Mouse (Mus musculus) forebrain, embryonic 13.5 days (tissue): ENCODE measurements around the gene Gm20388. TPM values are rescaled to one million over a fixed set of nuclear protein-coding genes. Genes with fewer than 3 reads are reported as not detected.
A peak's percentile ranks its signal among the peaks of the same experiment; 100 is the strongest.

Experiments
- ATAC-seq: fragments of 200-750 bp; cut with Nextera tagmentation; 2 replicates; pipeline ENCODE4 v1.8.0; 2017
- H3K27ac ChIP-seq: fragments of 300-500 bp; sonication (generic); 2 replicates; pipeline ENCODE4 v1.5.1; 2015; ENCODE audit warnings: inconsistent platforms, mild to moderate bottlenecking, moderate library complexity
- H3K27me3 ChIP-seq: fragments of 300-500 bp; sonication (generic); 2 replicates; pipeline ENCODE4 v1.6.1; 2015; ENCODE audit warnings: mild to moderate bottlenecking, inconsistent platforms
- H3K36me3 ChIP-seq: fragments of 300-500 bp; sonication (generic); 2 replicates; pipeline ENCODE4 v1.6.1; 2015; ENCODE audit warnings: mild to moderate bottlenecking, inconsistent platforms; ENCODE audit not compliant: poor library complexity, severe bottlenecking
- H3K4me1 ChIP-seq: fragments of 300-500 bp; sonication (generic); 2 replicates; pipeline ENCODE4 v1.6.1; 2015; ENCODE audit warnings: inconsistent platforms
- H3K4me2 ChIP-seq: fragments of 300-500 bp; sonication (generic); 2 replicates; pipeline ENCODE4 v1.6.1; 2015; ENCODE audit warnings: inconsistent platforms, mild to moderate bottlenecking, moderate library complexity
- H3K4me3 ChIP-seq: fragments of 300-500 bp; sonication (generic); 2 replicates; pipeline ENCODE4 v1.5.1; 2015; ENCODE audit warnings: mild to moderate bottlenecking, inconsistent platforms
- H3K9ac ChIP-seq: fragments of 300-500 bp; sonication (generic); 2 replicates; pipeline ENCODE4 v1.6.1; 2015; ENCODE audit warnings: mild to moderate bottlenecking, inconsistent platforms
- H3K9me3 ChIP-seq: fragments of 300-500 bp; sonication (generic); replicated peaks from 2 replicates; pipeline ENCODE4 v1.6.1; 2016; ENCODE audit warnings: inconsistent platforms
- WGBS: fragments of 180-500 bp; shearing (Covaris S2); methylation state at CpG from one replicate; pipeline ENCODE4 v1.1.7; 2015; 5-methylcytosine and 5-hydroxymethylcytosine counted together
- polyA plus RNA-seq: library from polyadenylated mRNA; unstranded; fragments of >200 nt; fragmentation: Nextera tagmentation; extraction: Ambion mirVana; gene quantifications from 2 replicates; pipeline ENCODE4 v1.2.1, GENCODE M21; 2015

The Gm20388 gene
- polyA plus RNA-seq, 1 experiment from 2014 or later: 5.6 TPM

- Histone ChIP-seq H3K4me1 (peaks cover 17% of the 10 kb centered on the region), H3K9ac (no peak overlapping the region), H3K27ac (no peak overlapping the region; the same call in 1 of the 2 replicates), H3K4me3 (no peak overlapping the region), H3K4me2 (no peak overlapping the region), H3K9me3 (no peaks in the 10 kb centered on the region), H3K36me3 (no peaks in the 10 kb centered on the region), H3K27me3 (peaks cover 12% of the 10 kb centered on the region; the same call in 1 of the 2 replicates)
- WGBS: 41% methylated on average over 4 of the region's 4 CpGs
- no peak for ATAC-seq
Observed at GRCm38 (mm10) chr8:123732332-123732731, 3821.7 kb downstream of the Gm20388 start.

- H3K4me2 ChIP-seq: no peak overlapping the region
- no peaks in the 10 kb centered on the region for H3K9me3 ChIP-seq
- H3K27ac ChIP-seq: no peak overlapping the region
- H3K4me3 ChIP-seq: no peak overlapping the region
- H3K27me3 ChIP-seq: peaks cover 12% of the 10 kb centered on the region; the same call in 1 of the 2 replicates
- H3K9ac ChIP-seq: no peak overlapping the region
- peaks cover 6% of the 10 kb centered on the region for H3K4me1 ChIP-seq
- H3K36me3 ChIP-seq: no peaks in the 10 kb centered on the region
- WGBS: 83% methylated on average over 8 of the region's 8 CpGs
- ATAC-seq: no peak
Observed at GRCm38 (mm10) chr8:123734486-123734885, 3823.8 kb downstream of the Gm20388 start.

- H3K4me1 ChIP-seq: peaks cover 14% of the 10 kb centered on the region
- WGBS: 78% methylated on average over 9 of the region's 9 CpGs
- no peak for ATAC-seq
- H3K9ac ChIP-seq: no peak overlapping the region
- H3K27ac ChIP-seq: no peak overlapping the region
- H3K4me2 ChIP-seq: no peak overlapping the region
- no peaks in the 10 kb centered on the region for H3K9me3 ChIP-seq
- no peaks in the 10 kb centered on the region for H3K27me3 ChIP-seq
- H3K36me3 ChIP-seq: no peaks in the 10 kb centered on the region
- no peak overlapping the region for H3K4me3 ChIP-seq
Observed at GRCm38 (mm10) chr8:123736974-123737373, 3826.3 kb downstream of the Gm20388 start.

- Histone ChIP-seq H3K27me3 (no peaks in the 10 kb centered on the region), H3K4me2 (no peak overlapping the region), H3K9ac (no peak overlapping the region), H3K4me1 (peaks cover 14% of the 10 kb centered on the region), H3K27ac (no peak overlapping the region), H3K4me3 (no peak overlapping the region), H3K9me3 (no peaks in the 10 kb centered on the region), H3K36me3 (no peaks in the 10 kb centered on the region)
- ATAC-seq: no peak
- 77% methylated on average over 4 of the region's 4 CpGs for WGBS
Observed at GRCm38 (mm10) chr8:123740263-123740662, 3829.6 kb downstream of the Gm20388 start.

GRCm38 (mm10) chr8:123741232-123741631 lies 3830.6 kb downstream of the Gm20388 start:
- ATAC-seq: peak; percentile 13; the same call in 1 of the 2 replicates

GRCm38 (mm10) chr8:123746488-123746887 lies 3835.8 kb downstream of the Gm20388 start:
- Histone ChIP-seq H3K4me1 (peaks cover 3% of the 10 kb centered on the region), H3K4me2 (no peak overlapping the region), H3K27me3 (peaks cover 5% of the 10 kb centered on the region; the same call in 1 of the 2 replicates), H3K9ac (no peak overlapping the region), H3K36me3 (no peaks in the 10 kb centered on the region), H3K4me3 (no peak overlapping the region), H3K27ac (no peak overlapping the region), H3K9me3 (no peaks in the 10 kb centered on the region)
- ATAC-seq: no peak
- 91% methylated on average over 4 of the region's 4 CpGs for WGBS

More at GRCm38 (mm10) chr8:123741232-123741631, 3830.6 kb downstream of the Gm20388 start:
- WGBS: 38% methylated on average over 9 of the region's 9 CpGs
- H3K9me3 ChIP-seq: no peaks in the 10 kb centered on the region
- peak overlapping the region; percentile 48; the same call in 1 of the 2 replicates for H3K27ac ChIP-seq
- H3K36me3 ChIP-seq: no peaks in the 10 kb centered on the region
- no peak overlapping the region for H3K4me3 ChIP-seq
- H3K4me1 ChIP-seq: peaks cover 14% of the 10 kb centered on the region
- no peaks in the 10 kb centered on the region for H3K27me3 ChIP-seq
- no peak overlapping the region for H3K4me2 ChIP-seq
- no peak overlapping the region for H3K9ac ChIP-seq

- WGBS: 51% methylated on average over 5 of the region's 5 CpGs
- Histone ChIP-seq H3K9me3 (no peaks in the 10 kb centered on the region), H3K4me1 (peaks cover 9% of the 10 kb centered on the region), H3K27me3 (peaks cover 5% of the 10 kb centered on the region; the same call in 1 of the 2 replicates), H3K4me3 (no peak overlapping the region), H3K4me2 (no peak overlapping the region), H3K27ac (no peak overlapping the region), H3K9ac (no peak overlapping the region; the same call in 1 of the 2 replicates), H3K36me3 (no peaks in the 10 kb centered on the region)
- ATAC-seq: no peak
Observed at GRCm38 (mm10) chr8:123747772-123748171, 3837.1 kb downstream of the Gm20388 start.

- no peak overlapping the region for H3K27ac ChIP-seq
- peaks cover 5% of the 10 kb centered on the region; the same call in 1 of the 2 replicates for H3K27me3 ChIP-seq
- WGBS: 82% methylated on average over 5 of the region's 5 CpGs
- no peak for ATAC-seq
- no peak overlapping the region for H3K4me2 ChIP-seq
- no peaks in the 10 kb centered on the region for H3K36me3 ChIP-seq
- no peak overlapping the region for H3K9ac ChIP-seq
- peaks cover 30% of the 10 kb centered on the region for H3K4me1 ChIP-seq
- no peaks in the 10 kb centered on the region for H3K9me3 ChIP-seq
- H3K4me3 ChIP-seq: no peak overlapping the region
Observed at GRCm38 (mm10) chr8:123750171-123750693, 3839.6 kb downstream of the Gm20388 start.

- no peak overlapping the region for H3K4me3 ChIP-seq
- no peaks in the 10 kb centered on the region for H3K36me3 ChIP-seq
- peaks cover 30% of the 10 kb centered on the region for H3K4me1 ChIP-seq
- H3K9me3 ChIP-seq: no peaks in the 10 kb centered on the region
- 41% methylated on average over 13 of the region's 13 CpGs for WGBS
- H3K27ac ChIP-seq: peak overlapping the region; percentile 60
- H3K4me2 ChIP-seq: peak overlapping the region; percentile 36
- H3K9ac ChIP-seq: no peak overlapping the region
- peak; percentile 60; the same call in 1 of the 2 replicates for ATAC-seq
- H3K27me3 ChIP-seq: peaks cover 5% of the 10 kb centered on the region; the same call in 1 of the 2 replicates
Observed at GRCm38 (mm10) chr8:123752773-123753468, 3842.3 kb downstream of the Gm20388 start.

- H3K4me1 ChIP-seq: peaks cover 30% of the 10 kb centered on the region
- H3K9ac ChIP-seq: peak overlapping the region; percentile 17; the same call in 1 of the 2 replicates
- no peaks in the 10 kb centered on the region for H3K36me3 ChIP-seq
- 4% methylated on average over 18 of the region's 18 CpGs for WGBS
- H3K27me3 ChIP-seq: peaks cover 5% of the 10 kb centered on the region; the same call in 1 of the 2 replicates
- no peaks in the 10 kb centered on the region for H3K9me3 ChIP-seq
- peak; percentile 64 for ATAC-seq
- H3K27ac ChIP-seq: peak overlapping the region; percentile 60
- H3K4me3 ChIP-seq: no peak overlapping the region
- H3K4me2 ChIP-seq: peak overlapping the region; percentile 36
Observed at GRCm38 (mm10) chr8:123753604-123754375, 3843.1 kb downstream of the Gm20388 start.

GRCm38 (mm10) chr8:123754538-123755431 lies 3844.1 kb downstream of the Gm20388 start:
- Histone ChIP-seq H3K36me3 (no peaks in the 10 kb centered on the region), H3K27ac (peak overlapping the region; percentile 60), H3K27me3 (peaks cover 4% of the 10 kb centered on the region; the same call in 1 of the 2 replicates), H3K9me3 (no peaks in the 10 kb centered on the region), H3K4me3 (no peak overlapping the region), H3K4me2 (peak overlapping the region; percentile 36), H3K9ac (no peak overlapping the region), H3K4me1 (peaks cover 34% of the 10 kb centered on the region)
- ATAC-seq: no peak
- 77% methylated on average over 13 of the region's 13 CpGs for WGBS
